Mouse (Mus musculus) testis, adult 2 months (tissue): Measurements from ENCODE around the gene Tbc1d14.

Source experiments
- CTCF ChIP-seq: fragments of 200-500 bp; IDR thresholded peaks from 2 replicates; pipeline ENCODE4 v1.5.1; 2012; ENCODE audit warnings: low read depth, mild to moderate bottlenecking, inconsistent platforms, low read length, moderate library complexity; ENCODE audit not compliant: control insufficient read depth, insufficient read depth, insufficient replicate concordance
- POLR2A ChIP-seq: fragments of 200-500 bp; IDR thresholded peaks from 2 replicates; pipeline ENCODE4 v1.6.1; 2012; ENCODE audit warnings: low read depth, mild to moderate bottlenecking, inconsistent platforms, low read length, moderate library complexity; ENCODE audit not compliant: control insufficient read depth

GRCm38 (mm10) chr5:36574147-36574870 is 18.8 kb downstream of the Tbc1d14 start:
- TF ChIP-seq POLR2A (no peak), CTCF (no peak)
